Mouse (Mus musculus) fibroblast of lung, adult 2 months (primary cell): ENCODE measurements around the gene Usp24.
A peak's percentile ranks its signal among the peaks of the same experiment; 100 is the strongest.
"Not testable (repeated sequence)": the region's sequence is repeated elsewhere in the genome, so short reads cannot be mapped to it uniquely, and the experiment has no call there.

Source experiments
- DNase-seq: peaks from one replicate; pipeline ENCODE4 v3.0.0-alpha.2; 2011; ENCODE audit warnings: low read depth

Usp24 gene

DNA sequence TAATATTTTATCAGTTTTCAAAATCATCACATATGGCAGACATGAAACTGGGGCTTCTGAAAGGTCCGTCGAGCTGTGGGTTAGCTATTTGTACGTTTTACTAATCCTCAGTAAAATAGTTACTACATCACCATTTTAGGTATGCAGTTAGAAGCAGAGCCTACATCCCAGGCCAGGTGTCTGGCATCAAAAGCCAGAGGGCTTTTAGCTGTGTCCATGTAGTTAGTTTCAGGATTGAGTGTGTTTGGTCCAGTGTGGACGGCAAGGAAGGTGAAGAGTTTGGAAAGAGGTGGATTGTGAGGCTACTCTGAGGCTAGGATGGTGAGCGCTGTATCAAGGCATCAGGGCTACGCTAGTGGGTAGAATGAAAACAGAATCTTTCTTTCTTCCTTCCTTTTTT lies 3.0 kb downstream of the Usp24 start:
- no peak for DNase-seq

DNA sequence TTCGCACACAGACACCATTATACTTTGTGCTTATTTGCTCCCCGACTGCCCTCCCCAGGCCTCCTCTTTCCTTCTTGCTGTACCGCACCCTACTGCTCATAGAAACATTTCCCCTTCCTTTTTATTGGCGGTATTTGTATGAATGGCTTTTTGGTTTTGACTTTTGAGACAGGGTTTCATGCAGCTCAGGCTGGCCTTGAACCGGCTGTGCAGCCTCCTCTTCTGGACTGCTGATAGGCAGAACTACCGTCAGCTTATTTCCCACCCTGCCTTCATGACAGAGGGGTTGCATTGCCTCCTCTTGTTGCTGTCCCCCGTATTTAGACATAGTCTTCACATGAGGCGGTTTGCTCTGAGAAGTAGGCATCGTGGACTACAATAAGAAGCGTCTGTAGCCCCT lies 6.8 kb downstream of the Usp24 start:
- no peak for DNase-seq

DNA sequence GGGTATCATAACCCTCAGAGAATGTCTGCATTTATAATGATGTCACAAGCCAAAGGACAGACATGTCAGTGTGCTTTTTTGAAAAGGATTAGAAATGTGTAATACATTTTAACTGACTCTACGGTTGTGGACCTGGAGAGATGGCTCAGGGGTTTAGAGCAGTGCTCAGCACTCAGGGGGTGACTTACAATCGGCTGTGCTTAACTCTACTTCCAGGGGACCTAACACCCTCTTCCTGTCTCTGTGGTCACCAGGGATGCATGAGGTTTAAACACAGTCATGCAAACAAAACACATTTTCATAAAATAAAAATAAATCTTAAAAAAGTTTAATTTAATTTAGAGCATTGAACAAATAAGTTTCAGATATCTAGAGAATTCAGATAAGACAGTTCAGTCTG lies 7.3 kb downstream of the Usp24 start:
- no peak for DNase-seq

DNA sequence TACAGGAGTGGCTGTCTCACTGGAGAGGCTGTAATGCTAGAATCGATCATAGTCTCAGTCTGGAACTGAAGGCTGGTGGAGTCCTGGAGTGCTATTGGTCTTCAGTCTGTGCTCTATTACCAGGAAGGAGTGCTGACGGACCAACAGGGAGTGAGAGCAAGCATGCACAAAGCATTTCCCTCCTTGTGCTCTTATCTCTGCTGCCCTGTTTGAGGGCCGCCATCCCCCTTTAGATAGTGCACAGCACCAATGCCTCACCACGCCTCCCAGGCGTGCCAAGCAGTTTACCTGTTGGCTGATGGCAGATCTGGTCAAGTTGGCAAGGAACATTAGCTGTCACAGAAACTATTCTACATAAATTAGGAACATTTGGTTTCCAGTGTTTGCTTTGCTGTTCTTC lies 11.4 kb downstream of the Usp24 start:
- DNase-seq: no peak

DNA sequence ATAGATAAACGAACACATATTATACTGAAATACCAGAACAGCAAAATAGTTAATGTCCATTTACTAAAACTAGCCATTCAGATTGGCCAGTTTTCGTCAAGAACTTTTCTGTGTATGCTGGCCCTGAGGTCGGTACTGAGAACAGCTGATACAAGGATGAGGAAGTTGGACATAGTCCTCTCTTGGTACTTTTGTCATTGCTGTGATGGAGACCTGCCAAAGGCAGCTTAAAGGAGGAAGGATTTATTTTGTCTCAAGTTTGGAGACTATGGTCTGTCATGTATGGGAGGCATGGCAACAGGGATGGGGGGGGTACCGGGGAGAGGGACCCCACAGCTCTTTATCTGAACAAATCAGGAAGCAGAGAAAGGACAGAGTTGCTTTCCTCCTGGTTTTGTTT lies 12.7 kb downstream of the Usp24 start:
- no peak for DNase-seq

DNA sequence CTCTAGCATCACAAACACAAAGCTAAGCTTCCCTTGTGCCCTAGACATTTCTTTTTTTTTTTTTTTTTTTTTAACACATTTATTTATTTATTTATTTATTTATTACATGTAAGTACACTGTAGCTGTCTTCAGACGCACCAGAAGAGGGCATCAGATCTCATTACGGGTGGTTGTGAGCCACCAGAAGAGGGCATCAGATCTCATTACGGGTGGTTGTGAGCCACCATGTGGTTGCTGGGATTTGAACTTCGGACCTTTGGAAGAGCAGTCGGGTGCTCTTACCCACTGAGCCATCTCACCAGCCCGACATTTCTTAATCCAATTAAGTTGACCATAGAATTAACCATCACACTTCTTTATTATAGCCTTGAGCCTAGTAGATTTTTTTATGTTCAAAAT lies 13.2 kb downstream of the Usp24 start:
- DNase-seq: not testable (repeated sequence)

DNA sequence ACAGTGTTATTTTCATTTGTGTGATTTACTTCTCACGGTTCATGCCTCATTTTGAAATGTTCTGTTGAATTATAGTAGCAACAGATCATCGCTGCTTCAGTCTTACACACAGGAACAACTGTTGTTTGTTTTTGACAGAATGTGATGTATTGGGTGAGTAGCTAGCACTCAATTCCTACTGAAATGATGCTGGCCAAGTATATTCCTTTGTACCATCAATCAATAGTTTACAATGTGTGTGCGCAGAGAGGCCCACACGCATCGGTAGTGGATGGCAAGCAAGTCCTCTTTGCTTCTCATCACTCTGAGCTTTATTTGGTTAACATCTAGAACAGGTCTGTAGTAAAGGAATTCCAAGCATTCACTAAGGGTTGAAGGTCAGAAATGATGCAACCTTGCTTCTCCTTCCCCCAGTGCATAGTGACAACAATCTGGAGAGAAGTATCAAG lies 14.4 kb downstream of the Usp24 start:
- DNase-seq: no peak

DNA sequence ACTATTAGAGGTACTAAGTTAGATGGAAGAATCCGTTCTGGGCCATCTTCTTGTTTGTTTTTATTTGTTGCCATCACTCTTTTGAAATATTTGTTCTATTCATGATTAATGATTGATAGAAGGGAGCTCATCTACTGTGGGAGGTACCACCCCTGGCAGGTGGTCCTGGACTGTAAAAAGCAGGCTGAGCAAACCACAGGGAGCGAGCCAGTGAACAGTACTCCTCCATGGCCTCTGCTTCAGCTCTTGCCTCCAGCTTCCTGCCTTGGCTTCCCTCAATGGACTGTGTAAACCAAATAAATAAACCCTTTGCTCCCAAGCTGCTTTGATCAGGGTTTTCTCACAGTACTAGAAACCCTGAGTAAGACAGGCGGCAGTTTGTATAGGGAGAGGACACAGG lies 17.1 kb downstream of the Usp24 start:
- no peak for DNase-seq

DNA sequence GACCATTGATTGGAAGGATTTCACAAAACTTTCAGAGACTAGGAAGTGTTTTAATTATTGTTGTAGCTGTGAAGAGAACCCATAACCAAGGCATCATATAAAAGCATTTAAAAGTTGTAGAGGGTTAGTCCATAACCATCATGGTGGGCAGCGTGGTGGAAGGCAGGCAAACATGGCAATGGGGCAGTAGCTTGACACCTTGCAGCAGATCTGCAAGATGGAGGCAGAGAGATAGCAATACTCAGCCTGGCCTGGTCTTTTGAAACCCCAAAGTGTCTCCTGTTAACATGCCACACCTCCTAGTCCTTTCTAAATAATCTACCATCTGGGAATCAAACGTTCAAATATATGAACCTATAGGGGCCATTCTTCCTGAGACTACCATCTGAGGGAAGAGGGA lies 17.6 kb downstream of the Usp24 start:
- no peak for DNase-seq

DNA sequence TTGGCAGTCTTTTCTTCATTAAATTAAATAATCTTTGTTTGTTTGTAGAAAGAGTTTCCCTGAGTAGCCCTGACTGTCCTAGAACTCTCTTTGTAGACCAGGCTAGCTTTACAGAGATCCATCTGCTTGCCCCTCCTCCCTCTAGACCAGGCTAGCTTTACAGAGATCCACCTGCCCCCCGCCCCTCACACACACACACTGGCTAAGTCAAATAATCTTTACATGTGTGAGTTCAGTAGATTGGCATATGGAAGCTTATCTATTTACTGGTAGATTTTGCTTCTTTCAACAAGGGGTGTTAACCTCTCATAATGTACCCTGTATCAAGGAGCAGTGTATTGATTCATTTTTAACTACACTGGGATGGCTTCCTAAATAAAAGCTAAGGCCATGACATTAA lies 19.8 kb downstream of the Usp24 start:
- DNase-seq: no peak

DNA sequence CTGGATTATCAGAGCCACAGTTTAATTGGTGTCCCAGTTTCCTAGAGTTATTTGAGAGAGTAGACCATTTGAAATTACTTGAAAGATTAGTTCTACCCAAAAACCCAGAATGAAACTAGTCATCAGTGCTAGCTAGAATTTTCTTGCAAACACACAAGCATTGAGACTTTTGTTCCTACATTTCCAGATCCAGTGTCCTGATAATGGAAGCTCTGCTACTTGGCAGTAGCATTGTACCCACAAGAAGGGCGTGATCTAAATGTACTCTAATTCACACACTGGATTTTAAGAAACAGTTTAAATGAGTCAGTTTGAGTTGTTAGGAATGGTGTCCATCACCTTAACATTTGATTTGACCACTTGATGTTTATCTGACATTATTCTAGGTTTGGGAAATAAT lies 31.7 kb downstream of the Usp24 start:
- DNase-seq: no peak

DNA sequence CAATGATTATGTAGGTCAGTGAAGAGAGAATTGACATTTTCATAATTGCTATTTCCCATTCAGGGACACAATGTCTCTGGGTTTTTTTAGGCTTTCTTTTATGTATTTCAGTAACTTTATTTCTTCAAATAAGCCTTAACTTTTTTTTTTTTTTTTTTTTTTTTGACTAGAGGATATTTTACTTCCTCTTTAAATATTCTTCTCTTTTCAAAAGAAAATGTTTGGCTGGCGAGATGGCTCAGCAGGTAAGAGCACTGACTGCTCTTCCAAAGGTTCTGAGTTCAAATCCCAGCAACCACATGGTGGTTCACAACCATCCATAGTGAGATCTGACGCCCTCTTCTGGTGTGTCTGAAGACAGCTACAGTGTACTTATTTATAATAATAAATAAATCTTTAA lies 39.0 kb downstream of the Usp24 start:
- DNase-seq: not testable (repeated sequence)

DNA sequence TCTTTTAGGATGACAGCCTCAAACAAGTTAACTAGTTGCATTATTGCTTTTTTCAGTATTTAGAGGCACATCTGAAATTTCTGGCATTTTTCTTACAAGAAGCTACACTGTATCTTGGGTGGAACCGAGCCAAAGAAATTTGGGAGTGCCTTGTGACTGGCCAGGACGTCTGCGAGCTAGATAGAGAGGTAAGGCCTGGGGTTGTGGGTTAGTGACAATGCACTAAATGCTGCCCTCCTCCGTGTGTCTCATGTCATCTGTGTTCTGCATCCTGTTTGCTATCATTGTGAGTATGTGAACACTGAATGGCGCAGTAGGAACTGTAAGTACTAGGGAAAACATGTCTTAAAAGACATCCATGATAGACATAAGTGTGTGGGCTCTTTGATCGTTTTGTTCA lies 54.0 kb downstream of the Usp24 start:
- DNase-seq: no peak

DNA sequence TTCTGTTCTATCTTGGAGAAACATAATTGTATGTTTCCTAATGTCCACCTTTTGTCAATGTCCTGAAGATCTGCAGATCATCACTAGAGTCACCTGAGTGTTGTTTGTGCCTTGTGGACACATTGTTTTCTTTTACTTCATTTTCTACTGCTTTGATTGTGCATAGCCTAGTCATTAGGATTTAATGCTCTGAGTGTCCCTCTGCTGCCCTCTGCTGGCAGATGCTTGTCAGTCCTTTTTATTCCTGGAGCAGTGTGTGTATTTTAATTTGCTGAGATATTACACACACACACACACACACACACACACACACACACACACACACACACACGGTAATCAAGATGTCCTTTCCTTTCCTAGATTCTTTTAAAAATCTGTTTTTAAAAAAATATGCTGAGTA lies 59.8 kb downstream of the Usp24 start:
- peak; percentile 41 for DNase-seq

DNA sequence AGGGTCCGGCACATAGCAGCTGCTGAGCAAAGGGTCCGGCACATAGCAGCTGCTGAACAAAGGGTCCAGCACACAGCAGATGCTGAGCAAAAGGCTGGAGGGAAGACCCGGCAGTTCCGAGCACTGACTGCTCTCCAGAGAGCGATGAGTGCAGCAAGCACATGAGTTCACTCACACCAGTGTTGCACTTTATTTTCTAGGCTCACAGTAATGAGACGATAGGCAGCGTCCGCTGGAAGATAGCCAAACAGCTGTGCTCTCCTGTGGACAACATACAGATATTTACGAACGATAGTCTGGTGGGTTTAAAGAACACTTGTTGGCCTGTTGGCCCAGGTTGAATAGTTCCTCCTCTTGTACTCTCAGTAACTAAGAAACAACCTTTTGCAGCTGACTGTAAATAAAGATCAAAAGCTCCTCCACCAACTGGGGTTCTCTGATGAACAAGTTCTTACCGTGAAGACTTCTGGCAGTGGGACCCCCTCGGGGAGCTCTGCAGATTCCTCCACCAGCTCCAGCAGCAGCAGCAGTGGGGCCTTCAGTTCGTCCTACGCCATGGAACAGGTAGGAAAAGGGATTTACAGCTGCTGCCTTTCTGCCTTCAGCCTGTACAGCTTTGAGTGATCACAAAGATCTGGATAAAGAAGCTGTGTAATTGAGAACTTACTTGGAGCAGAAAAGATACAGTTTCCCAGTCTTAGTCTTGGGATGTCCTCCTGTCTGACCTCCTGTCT lies 63.0 kb downstream of the Usp24 start:
- no peak for DNase-seq

DNA sequence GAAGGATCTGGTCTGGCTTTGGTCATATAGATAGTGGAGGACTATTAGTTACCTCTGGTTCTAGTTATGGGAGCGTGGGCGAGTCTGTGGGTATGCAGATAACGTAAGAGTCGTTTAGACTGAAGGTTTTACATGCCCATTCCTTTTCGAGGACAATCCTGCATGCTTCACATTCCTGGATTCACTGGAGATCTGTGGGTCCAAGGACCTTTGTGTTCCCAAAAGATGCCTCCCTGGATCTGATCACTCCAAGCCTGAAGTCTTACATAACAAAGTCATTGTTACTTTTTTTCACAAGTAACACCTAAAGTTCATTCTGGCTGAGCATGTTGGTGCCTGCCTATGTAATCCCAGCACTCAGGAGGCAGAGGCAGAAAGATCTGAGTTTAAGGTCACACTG lies 65.1 kb downstream of the Usp24 start:
- no peak for DNase-seq

DNA sequence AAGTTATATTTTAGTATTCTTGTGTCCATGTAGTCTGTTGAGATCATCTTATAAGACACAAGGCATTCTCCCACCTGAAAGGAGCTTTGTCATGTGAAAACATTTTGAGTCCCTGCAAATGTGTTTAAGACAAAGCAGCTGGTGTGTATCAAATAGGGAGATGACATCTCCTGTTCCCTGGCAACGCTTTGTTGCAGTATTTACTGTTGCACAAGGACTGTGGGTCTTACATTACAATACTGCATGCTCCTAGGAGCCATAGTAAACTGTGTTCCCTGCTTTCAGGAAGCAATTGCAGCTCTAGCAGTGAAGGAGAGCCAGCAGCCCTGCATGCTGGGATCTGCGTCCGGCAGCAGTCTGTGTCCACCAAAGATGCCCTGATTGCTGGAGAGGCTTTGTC lies 73.9 kb downstream of the Usp24 start:
- no peak for DNase-seq

DNA sequence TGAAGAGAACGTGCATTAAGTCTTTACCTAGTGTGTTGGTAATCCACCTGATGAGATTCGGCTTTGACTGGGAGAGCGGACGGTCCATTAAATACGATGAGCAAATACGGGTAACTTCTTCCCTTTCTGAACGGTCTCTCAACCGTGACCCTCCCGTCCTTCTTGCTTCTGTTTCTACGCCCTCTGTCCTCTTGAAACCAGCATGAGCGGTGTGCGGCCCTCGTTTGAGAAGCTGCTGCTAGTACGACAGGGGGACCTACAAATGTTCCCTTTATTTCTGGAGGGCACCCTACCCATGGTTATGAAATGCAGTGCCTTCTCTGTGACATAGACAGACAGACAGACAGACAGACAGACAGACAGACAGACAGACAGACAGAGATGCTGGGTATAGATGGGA lies 93.6 kb downstream of the Usp24 start:
- DNase-seq: no peak

DNA sequence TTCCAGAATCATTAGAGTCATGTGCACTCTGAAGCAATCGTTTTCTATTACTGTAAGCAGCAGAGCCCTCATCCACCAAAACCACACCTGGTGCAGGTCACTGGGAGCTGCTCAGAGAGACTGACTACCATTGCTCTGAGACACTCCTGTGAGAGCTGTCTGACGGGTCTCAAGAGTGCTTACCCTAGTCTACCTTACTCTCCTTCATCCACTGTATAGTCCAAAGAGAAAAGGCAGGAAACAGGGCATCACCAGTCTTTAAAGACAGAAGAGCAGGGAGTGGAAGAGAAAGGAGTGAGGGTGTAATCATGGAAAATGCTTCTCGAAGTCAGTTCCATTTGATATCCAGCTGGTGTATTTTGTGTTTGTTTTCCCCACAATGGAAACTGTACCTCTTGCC lies 103.2 kb downstream of the Usp24 start:
- no peak for DNase-seq

DNA sequence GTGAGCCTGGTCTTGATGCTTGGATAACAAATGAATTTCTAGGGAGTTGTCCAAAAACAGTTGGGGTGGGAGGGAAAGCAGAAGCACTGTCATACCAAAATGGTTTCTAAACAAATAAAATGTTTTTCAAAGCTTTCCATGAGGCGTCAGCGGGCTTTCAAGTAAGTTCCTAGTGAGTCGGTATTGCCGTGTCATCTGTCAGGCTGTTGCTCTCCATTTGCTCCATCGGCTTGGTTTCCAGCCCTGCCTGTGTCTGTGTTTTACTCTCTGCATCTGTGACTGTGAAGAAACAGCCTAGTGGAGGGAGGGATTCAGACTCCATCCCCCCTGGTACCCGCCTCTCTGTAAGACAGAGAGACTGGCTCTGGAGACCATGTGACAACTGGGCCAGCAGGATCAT lies 103.8 kb downstream of the Usp24 start:
- DNase-seq: no peak

DNA sequence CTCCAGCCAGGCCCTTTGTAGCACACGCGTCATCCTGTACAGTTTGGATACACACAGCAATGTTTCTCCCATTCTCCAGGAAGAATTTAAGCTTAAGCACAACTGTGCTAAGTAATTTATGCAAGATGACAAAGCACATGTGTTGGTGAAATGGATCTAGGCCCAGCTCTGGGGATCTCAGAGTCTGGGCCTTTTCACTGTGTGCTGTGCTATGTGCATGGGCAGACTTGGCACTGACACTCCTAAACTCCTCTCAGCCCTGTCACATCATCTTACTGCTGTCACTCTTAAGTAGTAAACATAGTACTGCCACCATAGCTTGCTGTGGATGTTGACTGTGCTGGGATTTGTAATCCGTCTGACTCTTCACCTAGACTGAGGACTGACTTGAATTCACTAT lies 106.6 kb downstream of the Usp24 start:
- no peak for DNase-seq

DNA sequence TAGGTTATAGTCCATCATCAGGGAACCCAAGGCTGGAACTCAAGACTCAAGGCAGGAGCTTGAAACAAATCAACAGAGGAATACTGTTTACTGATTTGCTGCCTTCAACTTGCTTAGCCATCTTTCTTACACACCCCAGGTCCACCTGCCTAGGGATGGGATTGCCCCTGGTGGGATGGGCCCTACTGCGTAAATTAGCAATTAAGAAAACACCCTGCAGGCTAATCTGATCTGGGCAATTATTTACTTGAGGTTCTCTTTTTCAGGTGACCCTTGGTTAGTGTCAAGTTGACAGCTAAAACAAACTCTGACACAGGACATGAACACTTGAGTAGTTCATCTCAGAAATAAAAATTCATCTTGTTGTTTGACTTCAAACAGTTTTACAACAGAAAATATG lies 108.5 kb downstream of the Usp24 start:
- no peak for DNase-seq

DNA sequence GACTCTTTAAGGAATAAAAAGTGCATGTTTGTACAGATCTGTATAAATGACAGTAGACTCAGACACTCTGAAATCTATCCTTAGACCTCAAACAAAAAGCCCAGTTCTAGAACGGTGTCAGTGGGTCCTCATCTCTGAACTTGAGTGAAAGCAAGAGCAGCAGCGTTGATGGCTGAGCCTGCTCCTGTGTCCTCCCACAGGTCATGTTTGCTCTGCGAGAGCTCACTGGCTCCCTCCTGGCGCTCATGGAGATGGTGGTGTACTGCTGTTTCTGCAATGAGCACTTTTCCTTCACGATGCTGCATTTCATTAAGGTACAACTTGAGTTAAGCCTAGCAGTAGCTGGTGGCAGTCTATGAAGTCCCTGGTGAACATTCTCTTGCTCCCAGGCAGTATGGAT lies 110.3 kb downstream of the Usp24 start:
- no peak for DNase-seq

DNA sequence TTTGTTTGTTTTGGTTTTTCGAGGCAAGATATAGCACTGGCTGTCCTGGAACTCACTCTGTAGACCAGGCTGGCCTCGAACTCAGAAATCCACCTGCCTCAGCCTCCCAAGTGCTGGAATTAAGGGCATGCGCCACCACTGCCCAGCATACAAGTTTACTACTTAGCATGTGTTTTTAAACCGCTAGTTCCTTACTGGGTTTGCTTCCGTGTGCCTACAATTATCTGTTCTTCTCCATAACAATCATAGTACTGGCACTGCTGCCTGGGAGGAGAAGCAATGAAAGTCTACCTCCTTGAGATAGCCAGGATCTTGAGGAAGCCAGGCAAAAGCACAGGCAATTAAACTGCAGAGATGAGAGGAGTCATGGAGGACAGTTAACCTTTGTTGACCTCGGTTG lies 112.6 kb downstream of the Usp24 start:
- no peak for DNase-seq

DNA sequence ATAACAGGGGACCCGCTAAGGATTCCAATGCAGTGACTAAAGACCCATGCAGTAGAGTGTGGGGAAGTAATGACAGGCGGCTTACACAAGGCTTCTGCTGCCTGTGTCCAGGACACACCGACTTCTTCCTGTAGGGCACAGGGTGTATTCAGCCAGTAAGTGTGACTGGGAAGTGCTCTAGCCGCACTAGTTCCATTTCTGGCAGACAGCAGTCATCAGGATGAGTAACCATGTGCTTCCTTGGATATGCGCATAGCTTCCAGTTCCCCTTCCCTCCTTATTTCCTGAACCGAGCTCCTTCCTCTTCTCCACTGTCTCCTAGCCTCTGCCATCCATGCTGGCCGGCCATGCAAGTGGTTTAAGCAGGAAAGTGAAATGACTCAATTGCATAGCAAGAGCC lies 113.1 kb downstream of the Usp24 start:
- no peak for DNase-seq
